Mouse (Mus musculus) MEL (cell line): ENCODE results near the gene Dynlt1c.
"Not testable (repeated sequence)": the region's sequence is repeated elsewhere in the genome, so short reads cannot be mapped to it uniquely, and the experiment has no call there.

Experiments
- CTCF ChIP-seq, 3 experiments: IDR thresholded peaks in 2 of 3; conservative IDR thresholded peaks in 1 of 3; 2 replicates each; pipeline ENCODE4 v1.5.1; 2011 to 2012; ENCODE audit warnings: low read length in 3 of 3, low read depth in 2 of 3, mild to moderate bottlenecking in 2 of 3, improper control_type of control experiment in 1 of 3, inconsistent platforms in 1 of 3, mixed read lengths in 1 of 3, moderate library complexity in 1 of 3; ENCODE audit not compliant: control insufficient read depth in 1 of 3, insufficient read depth in 1 of 3, poor library complexity in 1 of 3, severe bottlenecking in 1 of 3
- ETS1 ChIP-seq: IDR thresholded peaks from 2 replicates; pipeline ENCODE4 v1.6.1; 2012; ENCODE audit warnings: low read depth, mild to moderate bottlenecking, inconsistent platforms, low read length, improper control_type of control experiment, moderate library complexity
- GABPA ChIP-seq: IDR thresholded peaks from 2 replicates; pipeline ENCODE4 v1.6.1; 2012; ENCODE audit warnings: low read depth, mild to moderate bottlenecking, inconsistent platforms, low read length, improper control_type of control experiment, moderate library complexity
- GATA1 ChIP-seq: IDR thresholded peaks from 2 replicates; pipeline ENCODE4 v1.6.1; 2011; ENCODE audit warnings: low read depth, low read length, improper control_type of control experiment
- MAX ChIP-seq: IDR thresholded peaks from 2 replicates; pipeline ENCODE4 v1.6.1; 2011; ENCODE audit warnings: low read length, improper control_type of control experiment
- MYB ChIP-seq: IDR thresholded peaks from 2 replicates; pipeline ENCODE4 v1.6.1; 2011; ENCODE audit warnings: mild to moderate bottlenecking, low read depth, low read length, improper control_type of control experiment
- MYC ChIP-seq: IDR thresholded peaks from 2 replicates; pipeline ENCODE4 v1.6.1; 2011; ENCODE audit warnings: low read depth, mild to moderate bottlenecking, low read length, improper control_type of control experiment, moderate library complexity
- POLR2A ChIP-seq, 2 experiments: IDR thresholded peaks; 2 replicates each; pipeline ENCODE4 v1.6.1; 2011 to 2012; ENCODE audit warnings: low read length in 2 of 2, mild to moderate bottlenecking in 2 of 2, control low read depth in 1 of 2, improper control_type of control experiment in 1 of 2, low read depth in 1 of 2, moderate library complexity in 1 of 2; ENCODE audit not compliant: control insufficient read depth in 1 of 2, insufficient read depth in 1 of 2, poor library complexity in 1 of 2
- RAD21 ChIP-seq: IDR thresholded peaks from 2 replicates; pipeline ENCODE4 v1.6.1; 2011; ENCODE audit warnings: mild to moderate bottlenecking, low read depth, low read length, improper control_type of control experiment
- RCOR1 ChIP-seq: IDR thresholded peaks from 2 replicates; pipeline ENCODE4 v1.6.1; 2012; ENCODE audit warnings: low read depth, mild to moderate bottlenecking, inconsistent platforms, low read length, improper control_type of control experiment
- SIN3A ChIP-seq: IDR thresholded peaks from 2 replicates; pipeline ENCODE4 v1.6.1; 2012; ENCODE audit warnings: low read length, improper control_type of control experiment, inconsistent platforms
- SMC3 ChIP-seq: IDR thresholded peaks from 2 replicates; pipeline ENCODE4 v1.6.1; 2011; ENCODE audit warnings: low read depth, low read length, improper control_type of control experiment
- USF1 ChIP-seq: IDR thresholded peaks from 2 replicates; pipeline ENCODE4 v1.6.1; 2014; ENCODE audit warnings: low read depth, mild to moderate bottlenecking, inconsistent platforms, low read length, improper control_type of control experiment, moderate library complexity
- ZNF384 ChIP-seq: IDR thresholded peaks from 2 replicates; pipeline ENCODE4 v1.6.1; 2012; ENCODE audit warnings: low read depth, mild to moderate bottlenecking, inconsistent platforms, low read length, improper control_type of control experiment

DNA sequence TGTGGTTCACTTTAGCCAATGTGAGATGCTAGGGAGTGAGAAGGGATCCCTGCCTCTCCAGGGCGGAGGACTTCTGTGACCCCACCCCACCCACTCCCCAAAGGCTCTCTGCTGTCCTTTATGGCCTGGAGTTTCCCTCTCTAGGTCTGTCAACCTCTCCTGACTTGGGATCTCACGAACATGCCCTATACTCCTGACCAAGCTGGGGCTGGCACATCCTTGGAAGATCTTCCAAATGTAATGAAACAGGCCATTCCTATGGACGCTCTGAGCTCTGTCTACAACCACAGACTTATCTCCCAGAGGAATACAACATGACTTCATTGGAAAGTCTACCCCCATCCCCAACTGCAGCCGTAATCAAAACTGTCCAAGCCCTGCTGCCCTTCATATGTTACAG, 43.2 kb downstream of the Dynlt1c start:
- not testable (repeated sequence) for TF ChIP-seq ZNF384; CTCF (IDR thresholded peaks at IDR 0.05 in 2 of 3, conservative IDR thresholded peaks at IDR 0.05 in 1 of 3; ENCODE audit: control insufficient read depth in 1 of 3, insufficient read depth in 1 of 3, low read depth in 2 of 3, low read length in 3 of 3, poor library complexity in 1 of 3, severe bottlenecking in 1 of 3); MYB; ETS1; GABPA; POLR2A (IDR thresholded peaks at IDR 0.05; ENCODE audit: control insufficient read depth in 1 of 2, insufficient read depth in 1 of 2, low read depth in 1 of 2, low read length in 2 of 2, poor library complexity in 1 of 2); MAX; SIN3A; RAD21; MYC; USF1; RCOR1; GATA1; SMC3
